Mouse (Mus musculus) adrenal gland, adult 2 months (tissue): ENCODE measurements at regions not wholly inside any gene's neighbourhood (a gene's known extent, or its start where the extent isn't known, plus 50 kb on each side); places are given as distances from the start of the nearest gene placed in this dataset.
A peak's percentile ranks its signal among the peaks of the same experiment; 100 is the strongest.

Source experiments
- DNase-seq: peaks from one replicate; pipeline ENCODE4 v3.0.0; 2021

DNA sequence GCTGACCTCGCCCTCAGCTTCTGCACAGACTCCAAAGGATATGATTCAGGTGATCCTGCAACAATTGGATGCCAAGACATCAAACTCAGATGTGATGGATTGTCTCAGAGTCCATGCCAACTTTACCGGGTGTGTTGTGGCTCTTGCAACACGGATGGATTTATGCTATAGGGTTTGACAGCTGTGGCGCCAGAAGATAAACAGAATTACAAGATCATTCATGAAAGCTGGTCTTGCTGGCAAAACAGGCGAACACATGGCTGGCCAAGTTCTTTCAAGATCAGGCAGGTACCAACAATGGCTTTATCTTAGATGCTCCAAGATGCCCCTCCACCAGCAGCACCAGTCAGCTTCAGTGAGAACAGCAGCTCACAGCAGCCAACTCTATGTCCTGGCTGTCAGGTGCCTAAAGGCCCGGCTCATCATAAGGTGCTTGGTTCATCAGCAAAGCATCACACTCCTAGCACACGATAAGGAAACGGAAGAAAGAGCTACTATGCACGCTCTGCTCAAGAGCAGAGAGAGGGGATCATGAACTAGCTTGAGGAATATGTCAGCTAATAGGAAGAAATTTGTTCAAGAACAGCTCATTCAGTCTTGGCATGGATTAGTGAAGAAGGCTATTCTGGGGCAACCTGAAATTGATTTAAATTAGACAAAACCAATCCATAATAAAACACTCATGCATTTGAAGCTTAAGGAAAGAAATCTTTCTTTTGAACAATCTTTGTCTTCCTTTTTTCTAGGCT is 229.9 kb upstream of the Map3k1 start:
- DNase-seq = no peak

DNA sequence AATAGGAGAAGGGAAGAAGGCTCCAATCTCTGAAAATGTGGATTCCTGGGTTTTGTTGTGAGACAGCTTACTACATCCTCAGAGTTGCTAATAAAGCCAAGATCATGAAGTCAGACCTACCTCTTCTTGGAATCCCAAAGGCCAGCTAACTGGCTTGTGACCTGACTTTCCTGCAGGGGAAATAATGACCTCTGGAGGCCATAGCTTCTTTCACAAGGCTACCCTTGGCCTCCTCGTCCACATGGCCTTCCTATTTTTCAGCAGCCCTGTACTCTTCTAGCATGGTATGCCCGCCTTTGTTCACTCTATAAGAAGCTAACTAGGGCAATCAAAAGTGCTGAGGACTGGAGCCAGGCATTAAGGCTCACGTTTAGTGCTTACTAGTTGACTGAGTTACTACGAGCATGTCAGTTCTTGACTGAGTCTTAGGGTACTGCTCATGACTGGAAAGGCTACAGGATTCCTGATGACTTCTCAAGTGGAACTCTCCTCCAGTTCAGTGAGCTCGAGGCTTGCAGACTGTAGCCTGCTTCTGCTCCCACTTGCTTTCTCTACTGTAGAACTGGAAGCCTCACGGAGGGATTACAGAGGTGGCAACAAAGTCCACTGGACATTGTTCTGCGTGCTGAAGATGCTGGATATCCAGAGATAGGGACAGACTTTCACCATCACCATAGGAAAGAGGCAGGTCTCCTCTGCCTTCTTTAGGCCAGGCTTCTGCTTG is 230.8 kb upstream of the Map3k1 start:
- no peak for DNase-seq

DNA sequence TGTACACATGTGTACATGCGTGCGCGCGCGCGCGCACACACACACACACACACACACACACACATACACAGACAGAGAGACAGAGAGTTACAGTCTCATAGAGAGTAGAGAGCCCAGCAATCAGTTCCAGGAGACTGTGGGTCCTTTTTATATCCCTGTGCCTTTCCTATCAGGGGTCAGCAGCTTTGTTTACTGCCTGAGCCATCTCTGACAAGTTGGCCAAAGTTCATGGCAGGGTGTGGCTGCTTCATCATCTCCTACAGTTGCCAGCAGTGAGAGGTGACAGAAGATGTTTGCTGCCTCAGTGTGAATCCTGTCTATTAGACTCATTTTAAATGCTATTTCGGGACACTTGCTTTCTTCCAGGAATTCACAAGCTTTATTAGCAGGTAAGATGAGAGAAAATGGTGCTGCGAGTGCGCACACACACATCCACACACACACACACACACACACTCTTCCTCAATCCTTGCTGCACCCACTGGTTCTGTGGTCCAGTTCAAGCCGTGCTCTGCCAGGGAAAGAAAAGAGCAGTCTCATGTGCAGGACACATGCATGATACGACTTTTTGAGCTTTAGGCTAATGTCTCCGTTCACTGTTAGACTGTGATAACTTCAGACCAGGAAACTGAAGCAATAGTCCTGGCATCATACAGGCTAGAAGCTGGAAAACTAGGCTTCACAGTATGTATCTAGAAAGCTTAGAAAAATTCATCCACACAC is 234.9 kb upstream of the Map3k1 start:
- no peak for DNase-seq

DNA sequence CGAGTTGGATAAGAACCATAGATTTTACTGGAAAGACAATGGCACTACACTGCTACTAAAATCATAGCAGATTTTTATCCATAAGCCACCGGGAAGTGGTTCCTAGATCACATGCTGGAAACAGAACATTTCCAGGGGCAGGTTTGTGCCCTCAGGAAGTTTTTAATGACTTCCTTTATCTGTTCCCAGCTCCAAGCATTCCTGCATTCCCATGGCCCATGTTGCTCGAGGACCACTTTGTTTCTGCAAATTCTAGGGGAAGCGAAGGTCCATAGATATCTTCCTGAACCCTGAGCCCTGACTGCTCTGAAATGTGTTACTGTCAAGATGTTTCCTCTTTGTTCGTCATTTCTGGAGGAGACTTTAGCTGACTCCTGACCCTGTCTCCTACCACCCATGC is 235.6 kb upstream of the Map3k1 start:
- no peak for DNase-seq

DNA sequence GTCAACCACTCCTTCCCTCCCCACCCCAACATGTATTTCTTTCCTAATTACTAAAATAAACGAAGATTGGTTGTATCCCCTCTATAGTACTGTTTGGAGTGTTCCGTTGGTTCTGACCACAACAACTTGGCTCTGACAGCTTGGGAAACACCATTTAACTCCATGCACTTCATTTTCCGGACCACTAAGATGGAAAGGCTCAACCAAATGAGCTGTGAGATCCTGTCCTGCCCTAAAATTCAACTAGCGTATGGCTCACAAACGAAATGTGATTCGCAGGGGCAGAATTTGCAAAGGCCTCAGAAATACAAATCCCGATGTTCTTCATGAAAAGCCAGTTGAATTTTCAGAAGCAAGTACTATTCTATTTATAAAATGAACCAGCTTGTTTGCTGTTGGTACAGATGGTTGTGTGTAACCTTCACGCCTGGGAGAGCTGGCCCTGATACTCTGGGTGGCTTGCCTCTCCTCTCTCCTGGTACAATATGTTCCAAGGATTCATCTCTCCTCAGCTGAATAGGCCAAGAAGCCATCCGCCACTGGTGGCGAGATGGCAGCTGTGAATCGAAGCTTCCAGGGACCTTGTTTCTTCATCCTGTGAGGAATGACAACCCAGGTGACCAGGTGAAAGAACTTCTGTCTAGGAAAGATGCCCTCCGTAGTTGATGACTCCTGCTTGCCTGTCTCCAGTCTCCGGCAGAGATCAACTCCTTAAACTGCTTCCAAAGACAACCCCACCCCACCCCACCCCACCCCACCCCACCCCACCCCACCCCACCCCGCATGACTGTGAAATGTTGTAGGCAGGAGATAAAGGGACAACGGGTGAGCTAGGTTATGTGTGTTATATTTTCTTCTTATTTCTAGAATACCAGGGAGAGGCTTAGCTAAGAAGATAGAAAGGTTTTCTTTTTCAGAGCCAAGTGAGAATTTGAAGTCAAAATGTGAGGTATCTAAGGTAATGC is 237.7 kb upstream of the Map3k1 start:
- DNase-seq = no peak

DNA sequence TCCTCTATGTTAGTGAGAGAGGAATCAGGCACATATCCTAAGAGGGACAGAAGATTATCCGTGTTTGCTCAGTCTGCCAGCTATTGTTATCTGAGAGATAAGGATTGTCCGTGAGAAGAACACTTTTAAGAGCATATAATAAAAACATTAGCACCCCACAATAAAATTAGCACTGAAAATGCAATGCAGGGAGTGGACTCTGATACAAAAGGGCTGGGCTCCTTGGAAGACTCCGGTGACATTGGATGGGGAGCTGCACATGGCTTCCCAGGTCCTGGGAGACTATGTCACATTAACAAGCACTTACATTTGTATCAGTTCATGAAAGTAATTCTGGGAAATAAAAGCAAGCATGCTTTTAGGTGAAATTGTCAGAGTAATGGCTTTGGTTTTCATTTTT is 238.6 kb upstream of the Map3k1 start:
- no peak for DNase-seq

DNA sequence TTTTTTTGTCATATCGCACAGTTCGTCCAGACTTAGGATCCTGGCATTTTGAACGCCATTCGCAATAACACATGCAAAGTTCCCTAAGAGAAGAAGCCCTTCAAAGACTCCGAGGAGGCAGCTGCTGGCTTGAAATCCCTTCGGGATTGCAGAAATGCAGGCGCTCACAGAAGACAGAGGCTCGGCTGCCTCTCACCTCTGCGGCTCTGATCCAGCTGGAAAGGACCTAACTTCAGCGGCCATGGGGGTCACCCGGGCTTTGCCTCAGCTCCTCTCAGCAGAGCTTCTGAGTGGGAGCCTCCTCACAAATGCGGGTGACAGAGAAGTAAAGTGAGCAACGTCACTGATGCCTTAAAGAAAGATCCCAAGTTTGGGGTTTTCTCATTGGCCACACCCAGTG is 239.1 kb upstream of the Map3k1 start:
- no peak for DNase-seq

DNA sequence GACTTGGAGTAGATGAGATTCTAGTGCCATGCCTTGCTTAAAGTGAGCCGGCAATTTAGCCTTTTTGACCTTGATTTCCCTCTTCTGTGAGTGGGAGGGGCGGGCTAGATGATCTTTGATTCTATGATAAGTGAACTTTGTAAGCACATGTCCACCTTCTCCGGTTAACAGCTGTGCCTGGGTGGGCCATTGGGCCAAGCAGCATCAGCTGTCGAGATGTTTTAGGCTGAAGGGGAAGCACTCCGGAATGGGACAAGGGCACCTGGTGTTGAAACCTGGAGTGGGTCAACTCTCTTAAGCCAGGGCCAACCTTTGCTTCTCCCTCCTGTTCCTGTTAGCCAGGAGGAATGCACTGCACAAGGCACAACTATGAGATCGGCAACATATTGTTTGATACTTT is 239.5 kb upstream of the Map3k1 start:
- no peak for DNase-seq

DNA sequence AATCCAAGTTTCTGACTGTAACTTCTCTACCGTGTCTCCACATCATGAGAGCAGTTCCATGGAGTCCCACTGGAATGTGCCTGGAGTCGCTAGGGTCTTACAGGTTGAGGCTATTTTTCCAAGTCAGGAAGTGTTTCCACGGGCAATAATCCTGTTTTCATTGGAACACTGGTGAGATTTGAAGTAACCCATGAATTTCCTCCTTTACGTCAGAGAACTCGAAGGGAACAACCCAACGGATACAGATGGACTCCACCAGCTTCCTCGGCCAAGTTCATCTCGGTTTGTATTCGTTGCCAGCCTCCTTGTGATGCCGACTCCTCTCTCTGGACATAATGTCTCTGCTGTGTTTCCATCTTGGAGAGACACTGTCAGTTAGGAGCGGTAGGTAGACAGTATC is 237.4 kb upstream of the Ankrd55 start:
- no peak for DNase-seq

DNA sequence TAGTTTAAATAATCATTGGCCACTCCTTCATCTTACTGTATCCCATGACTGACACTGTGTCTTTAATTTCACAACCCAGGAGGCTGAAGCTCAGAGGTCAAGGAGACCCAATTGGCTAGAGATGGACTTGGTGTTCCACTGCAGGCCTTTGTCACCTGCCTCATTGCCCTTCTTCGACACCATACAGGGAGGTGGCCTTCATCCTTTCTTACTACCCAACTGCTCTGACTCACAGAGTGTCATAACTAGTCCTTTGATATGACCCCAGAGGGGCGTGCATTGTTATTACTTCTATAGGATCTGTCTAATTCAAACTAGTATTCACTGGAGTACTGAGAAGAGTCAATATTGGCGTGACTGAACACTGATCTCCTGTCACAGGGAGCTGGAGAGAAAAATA is 236.2 kb upstream of the Ankrd55 start:
- DNase-seq = no peak

DNA sequence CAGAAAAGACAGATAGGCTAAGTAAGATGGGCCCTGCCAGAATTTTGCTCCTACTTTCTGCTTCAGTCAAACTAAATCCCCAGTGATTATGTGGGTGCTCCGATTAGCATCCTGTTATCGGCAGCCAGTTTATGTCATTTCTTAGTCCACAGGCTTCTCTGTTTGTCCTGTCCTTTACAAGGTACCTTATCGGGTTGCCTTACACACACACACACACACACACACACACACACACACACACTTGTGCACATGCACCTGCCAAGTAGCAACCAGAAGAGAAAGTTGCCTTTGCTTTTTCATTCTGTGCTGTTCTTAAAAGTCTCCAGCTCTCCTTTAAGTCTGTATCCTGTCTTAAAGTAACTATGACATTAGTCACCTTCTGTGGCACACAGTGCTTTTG is 235.8 kb upstream of the Ankrd55 start:
- no peak for DNase-seq

DNA sequence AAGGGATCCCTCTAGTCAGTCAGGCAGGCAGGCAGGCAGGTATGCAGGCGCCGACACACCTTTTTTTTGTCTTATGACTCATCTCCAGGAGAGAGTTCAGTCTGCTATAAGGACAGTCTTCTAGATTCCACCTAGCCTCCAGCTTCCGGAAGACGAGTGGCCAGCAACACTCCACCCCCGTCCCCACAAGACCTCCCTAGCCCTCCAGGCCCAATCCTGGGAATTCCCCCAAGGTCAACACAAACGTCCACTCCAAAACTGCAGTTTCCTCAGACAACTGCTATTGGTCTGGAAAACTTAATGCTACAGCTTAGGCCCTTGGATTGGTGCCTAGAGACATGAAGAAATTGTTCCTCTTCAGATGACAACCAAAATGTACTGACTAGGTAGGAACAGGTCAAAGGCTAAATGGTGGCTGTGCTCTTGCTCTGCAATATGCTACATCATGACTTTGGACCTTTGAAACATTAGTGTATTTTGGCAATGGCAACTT is 233.3 kb upstream of the Ankrd55 start:
- DNase-seq = no peak

DNA sequence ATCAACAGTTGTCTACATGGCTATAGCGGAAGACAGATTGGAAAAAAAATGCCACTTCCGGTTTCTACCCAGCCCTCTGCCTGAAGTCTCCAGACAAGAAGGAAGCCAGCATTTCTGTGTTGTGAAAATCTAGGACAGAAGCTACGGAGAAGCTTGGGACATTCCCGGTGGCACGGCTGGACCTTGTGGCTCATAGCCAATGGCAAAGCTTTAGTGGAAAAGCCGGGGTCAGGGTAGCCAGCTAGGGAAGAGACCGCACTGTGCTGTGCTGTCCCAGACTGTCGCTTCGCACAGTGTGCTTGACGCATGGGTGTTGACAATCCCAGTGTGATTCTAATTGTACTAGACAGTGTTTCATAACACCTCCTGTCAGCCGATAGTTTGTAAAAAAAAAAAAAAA is 230.0 kb upstream of the Ankrd55 start:
- peak; percentile 63 for DNase-seq

DNA sequence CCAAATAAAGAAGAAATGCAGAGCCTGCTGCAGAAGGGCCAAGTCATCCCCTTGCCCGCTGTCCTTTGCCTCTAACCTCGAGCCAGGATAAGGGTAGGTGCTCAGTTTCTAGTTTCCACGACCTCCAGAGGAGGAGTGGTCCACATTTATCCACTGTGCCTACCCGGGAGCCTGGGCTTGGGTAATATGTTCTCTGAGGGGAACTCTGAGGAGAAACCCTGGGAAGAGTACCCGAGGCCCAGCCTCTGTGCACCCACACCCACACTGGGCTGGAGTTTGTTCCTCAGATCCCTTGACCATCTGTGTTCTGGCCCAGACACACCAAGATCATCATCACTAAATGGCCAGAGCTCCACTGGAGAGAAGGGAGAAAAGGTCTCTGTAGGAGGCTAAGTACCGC is 229.5 kb upstream of the Ankrd55 start:
- DNase-seq = no peak

DNA sequence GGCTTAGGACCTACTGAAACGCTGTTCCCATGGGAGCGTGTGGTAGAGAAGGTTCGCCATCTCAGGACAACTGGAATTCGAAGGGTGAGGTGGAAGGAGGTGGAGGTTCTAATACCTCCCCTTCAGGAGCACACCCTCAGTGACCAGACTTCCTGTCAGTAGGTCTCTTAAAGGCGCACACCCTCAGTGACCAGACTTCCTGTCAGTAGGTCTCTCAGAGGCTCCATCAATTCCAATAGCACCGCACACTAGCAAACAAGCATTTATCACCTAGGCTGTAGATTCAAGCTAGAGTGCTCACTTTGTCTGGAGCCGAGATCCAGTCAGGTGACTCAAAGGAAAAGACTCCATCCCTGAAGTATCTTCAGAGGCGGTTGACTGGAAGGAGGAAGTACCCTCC is 226.2 kb upstream of the Ankrd55 start:
- DNase-seq = no peak

DNA sequence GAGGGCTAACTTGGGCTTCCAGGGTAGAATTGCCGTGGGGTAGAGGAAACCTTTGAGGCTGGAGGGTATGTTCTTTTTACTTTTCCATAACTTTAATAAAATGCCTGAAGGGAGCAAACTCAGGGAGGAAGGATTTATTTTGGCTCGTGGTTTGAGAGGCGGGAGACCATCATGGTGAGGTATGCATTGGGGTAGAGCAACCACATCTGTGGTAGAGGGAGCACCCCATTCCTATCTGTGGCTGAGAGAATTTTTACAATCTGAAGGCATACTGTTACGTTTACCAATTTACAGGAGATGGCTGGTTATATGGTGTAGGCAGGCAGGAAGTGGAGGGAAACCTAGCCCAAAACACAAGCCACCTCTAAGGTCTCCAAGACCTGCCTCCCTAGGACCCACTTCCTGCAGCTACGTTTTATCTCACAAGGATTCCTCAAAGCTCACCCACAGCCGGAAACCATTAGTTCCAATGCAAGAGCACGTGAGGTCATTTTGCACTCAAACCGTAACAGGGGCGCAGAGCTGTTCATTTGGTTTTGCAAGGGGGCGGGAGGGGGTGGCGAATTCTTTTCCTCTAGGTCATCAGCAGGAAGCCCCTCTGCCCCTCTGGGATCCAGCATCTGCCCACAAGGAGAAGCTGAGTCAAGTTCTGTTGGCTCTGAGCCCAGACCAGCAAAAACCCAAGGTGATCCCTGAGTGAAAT is 224.7 kb upstream of the Ankrd55 start:
- peak; percentile 69 for DNase-seq

DNA sequence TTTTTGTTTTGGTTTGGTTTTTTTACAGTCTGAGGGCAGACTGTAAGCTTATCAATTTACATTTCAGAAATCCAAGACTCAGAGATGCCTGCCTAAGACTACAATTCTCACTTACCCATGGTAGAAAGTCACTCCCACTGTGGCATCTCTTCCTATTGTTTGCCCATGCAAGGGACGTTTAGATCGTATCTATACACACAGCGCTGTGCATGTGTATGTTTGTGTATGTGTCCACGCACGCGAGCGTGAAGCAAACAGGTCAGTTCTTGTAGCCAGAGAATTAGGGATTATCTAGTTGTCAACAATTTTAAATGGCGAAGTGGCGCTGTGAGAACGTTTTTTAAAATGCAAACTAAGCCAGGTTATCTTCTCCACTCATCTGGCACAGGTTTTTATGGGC is 223.6 kb upstream of the Ankrd55 start:
- no peak for DNase-seq

DNA sequence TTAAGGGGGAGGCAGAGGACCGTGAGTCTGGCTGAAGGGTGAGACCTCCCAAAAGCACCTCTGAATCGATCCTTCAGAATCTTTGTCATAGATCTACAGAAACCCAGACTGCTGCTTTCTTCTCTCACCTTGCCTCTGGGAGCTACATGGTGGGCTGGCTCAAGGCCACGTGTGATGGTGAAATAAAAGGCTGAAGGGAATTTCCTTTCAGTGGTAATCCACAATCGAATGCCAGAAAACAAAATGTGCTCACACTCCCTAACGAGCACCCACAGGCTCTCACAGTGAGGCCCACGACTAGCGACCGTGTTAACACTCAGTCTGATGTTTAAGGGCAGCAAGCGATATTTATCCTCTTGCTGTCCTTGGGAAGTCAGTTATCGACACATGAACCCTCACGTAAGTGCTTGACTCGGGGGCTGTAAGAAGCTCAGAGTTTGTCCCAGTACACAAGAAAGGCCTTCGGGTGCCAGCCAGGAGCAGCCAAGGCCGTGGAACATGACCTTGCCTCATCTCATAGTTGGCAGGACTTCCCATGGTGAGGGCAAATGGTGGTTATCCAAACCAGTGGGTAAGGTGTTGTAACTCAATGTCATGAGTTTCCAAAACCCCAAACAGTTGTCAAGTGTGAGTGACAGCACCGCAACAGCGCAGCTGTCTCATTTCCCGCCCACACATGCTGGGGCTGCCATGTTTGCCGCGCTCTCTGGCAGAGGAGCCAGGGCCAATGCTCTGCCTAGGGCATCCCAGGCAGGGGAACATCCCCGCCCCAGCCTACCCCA is 221.0 kb upstream of the Ankrd55 start:
- DNase-seq = peak; percentile 90

DNA sequence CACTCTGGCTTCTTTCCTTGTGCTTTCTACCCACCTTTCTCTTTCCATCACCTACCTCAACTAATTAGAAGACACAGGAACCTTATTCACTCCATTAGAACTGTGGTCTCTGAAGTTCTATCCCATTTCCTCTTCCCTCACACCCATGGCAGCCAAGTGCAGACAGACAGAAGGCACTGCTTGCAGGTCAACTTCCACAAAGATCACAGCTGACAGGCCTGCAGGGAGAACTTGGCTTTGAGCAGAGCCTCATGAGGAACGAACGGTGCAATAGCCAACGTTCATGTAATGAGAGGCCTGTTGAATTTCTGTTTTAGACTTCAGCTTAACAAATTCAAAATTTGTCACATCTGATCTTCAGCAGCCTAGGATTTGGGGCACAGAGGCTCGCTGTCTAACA is 217.5 kb upstream of the Ankrd55 start:
- no peak for DNase-seq

DNA sequence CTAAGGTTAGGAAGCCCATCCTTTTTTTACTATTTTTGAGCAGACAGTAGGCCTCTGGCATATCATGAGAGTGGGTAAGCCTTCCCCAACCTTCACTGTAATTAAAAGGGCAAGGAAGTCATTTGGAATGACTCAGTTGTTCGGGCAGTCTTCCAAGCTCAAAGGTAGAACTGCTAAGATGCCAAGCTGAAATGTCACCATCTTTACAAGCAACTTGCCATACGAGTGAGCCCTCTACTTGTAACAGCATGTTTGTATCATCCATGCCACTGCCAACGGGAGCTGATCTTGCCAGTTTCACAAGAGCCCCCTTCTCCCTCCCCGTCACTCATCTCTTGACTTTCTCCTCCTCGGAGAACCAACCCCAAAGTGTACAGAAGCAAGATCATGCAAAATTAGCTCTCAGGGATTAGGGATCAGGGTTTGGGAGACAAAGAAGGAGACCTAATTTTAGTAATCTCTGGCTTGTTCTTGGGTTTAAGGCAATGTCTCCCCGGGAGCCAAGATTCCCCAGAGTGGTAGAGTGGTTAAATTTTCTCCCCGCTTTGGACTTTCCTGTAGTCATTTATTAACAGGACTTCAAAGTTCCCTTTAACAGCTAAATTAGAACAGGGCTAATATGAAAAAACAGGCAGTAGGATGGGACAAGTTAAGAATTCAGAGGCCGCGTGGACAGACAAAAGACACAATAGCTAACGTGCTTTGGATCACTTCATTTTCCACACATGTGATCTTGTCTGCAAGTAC is 216.9 kb upstream of the Ankrd55 start:
- DNase-seq = peak; percentile 79
